Mouse (Mus musculus) E14TG2a.4 (cell line): ENCODE measurements around the gene Ube2l6.

Experiments
- CTCF ChIP-seq: conservative IDR thresholded peaks from 2 replicates; pipeline ENCODE4 v1.5.1; 2014; ENCODE audit warnings: low read length
- NANOG ChIP-seq: IDR thresholded peaks from 2 replicates; pipeline ENCODE4 v1.6.1; 2014; ENCODE audit warnings: borderline replicate concordance, low read length, mixed read lengths
- POU5F1 ChIP-seq: IDR thresholded peaks from 2 replicates; pipeline ENCODE4 v1.6.1; 2014; ENCODE audit warnings: low read length, borderline replicate concordance

DNA sequence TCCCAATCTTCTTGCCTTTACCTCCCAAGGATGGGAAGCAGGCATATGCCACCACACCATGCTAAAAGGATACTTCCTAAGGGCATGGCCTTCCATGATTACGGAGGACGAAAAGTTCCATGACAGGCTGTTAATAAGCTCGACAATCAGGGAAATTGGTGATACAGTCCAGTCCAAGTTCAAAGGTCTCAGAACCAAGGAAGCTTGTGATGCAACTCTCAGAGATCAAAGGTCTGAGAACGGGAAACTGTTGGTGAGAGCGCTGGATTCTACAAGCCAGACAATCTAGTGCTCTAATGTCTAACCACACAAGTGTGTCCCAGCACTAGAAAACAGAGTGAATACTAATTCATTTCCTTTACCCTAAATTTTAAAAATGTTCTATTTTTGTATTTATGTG, 42.4 kb upstream of the Ube2l6 start:
- TF ChIP-seq CTCF (no peak), NANOG (no peak), POU5F1 (no peak)
